Mouse (Mus musculus): Measurements from ENCODE around the gene Atg2a. TPM values are rescaled to one million over a fixed set of nuclear protein-coding genes. Genes with fewer than 3 reads are reported as not detected.

The Atg2a gene
- total and polyA plus RNA-seq, 3 experiments = 2.8 to 13.9 (median 9.5) TPM

DNA sequence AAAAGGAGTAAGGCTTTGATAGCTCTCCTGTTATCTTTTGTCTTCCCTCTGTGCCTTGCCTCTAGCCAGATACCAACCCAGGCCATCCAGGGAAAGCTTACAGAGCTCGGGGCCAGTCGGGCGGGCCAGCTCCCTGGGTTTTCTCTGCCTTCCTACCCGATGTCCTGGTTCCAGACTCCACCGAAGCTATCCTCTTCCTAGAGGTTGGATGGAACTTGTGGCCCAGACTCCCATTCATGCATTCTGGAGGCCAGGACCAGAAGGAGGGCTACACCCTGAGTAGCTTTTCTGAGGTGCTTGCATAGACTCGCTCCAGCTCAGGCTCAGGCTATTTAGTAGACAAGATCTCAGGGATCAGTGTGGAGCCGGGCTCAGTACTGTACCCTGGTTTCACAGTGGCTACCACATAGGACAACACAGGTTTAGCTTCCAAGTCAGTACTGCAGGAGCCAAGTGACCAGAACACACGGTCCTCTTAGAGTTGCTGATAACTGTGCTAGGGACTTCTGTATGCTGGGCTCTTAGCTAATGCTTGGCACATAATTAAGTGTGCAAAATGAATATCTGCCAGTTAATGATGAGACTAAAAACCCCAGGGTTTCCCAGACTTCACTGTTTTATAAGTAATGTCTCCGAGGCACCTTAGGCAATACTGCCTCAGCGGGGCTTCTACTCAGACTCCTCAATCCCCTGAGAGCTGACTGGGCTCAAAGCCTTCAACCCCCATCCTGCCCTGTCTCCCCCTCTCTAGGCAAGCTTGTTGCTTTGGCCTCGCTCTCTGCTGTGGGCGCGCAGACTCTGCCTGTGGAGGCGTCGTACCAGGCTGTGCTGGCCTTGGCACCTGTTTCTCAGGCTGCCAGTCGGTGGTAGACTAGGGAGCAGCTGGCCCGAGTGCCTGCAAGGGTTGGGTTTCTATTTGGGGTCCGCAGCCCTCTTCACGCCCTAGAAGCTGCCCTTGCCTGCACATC lies 45.2 kb downstream of the Atg2a start:
- peak overlapping the region; percentile 55 for H3K9ac ChIP-seq (ENCODE audit: insufficient read depth, low read depth)

DNA sequence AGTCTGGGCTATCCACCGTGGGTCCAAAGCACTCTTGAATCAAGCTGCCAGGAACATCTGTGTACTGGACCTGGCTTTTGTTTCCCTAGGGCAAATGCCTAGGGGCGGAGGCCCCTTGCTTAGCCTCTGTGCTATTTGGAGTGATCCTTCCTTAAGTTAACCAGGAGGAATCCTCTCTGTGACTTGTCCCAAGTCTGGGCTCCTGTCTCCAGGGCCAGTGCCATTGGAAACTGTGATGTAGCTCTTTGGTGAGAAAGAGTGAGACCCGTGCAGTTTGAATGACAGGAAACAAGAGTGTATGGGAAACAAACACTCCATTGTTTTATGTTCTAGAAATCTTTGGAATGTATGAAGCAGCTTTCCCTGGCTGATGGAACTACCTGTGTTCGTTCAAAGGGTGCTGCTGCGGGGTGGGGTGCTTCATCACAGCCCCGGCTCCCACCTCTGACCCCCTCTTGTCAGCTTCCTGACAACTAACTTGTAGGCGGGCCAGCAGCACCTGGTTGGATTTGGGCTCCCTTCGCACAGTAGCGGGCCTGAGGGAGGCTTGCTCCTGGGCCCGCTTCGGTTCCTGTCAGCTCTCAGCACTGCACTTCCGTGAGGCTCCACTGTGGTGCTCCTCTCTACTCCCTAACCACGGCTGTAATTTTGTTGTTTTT lies 46.9 kb downstream of the Atg2a start:
- H3K27ac ChIP-seq (ENCODE audit: insufficient read depth, low read depth) = peak overlapping the region; percentile 79
- in situ Hi-C loops (cut with MboI; ENCODE audit: low pct_ligation_motif_present, low pct_unique_long_range_greater_than_20kb, low sequenced_read_pairs) (no loop called here), dilution Hi-C loops (cut with MboI; ENCODE audit: extremely low pct_ligation_motif_present, extremely low pct_unique_long_range_greater_than_20kb, low sequenced_read_pairs) (no loop called here)
- peak overlapping the region; percentile 14; the same call in 1 of the 2 replicates for H3K9ac ChIP-seq (ENCODE audit: insufficient read depth, low read depth)
- no peak for DNase-seq (ENCODE audit: extremely low read depth)
- no peaks in the 10 kb centered on the region for H3K27me3 ChIP-seq (replicated peaks)
- peaks cover 96% of the 10 kb centered on the region for H3K79me2 ChIP-seq (replicated peaks; ENCODE audit: control insufficient read depth, extremely low read depth, insufficient read depth, poor library complexity, severe bottlenecking)
- no peaks in the 10 kb centered on the region for H3K9me3 ChIP-seq (replicated peaks; ENCODE audit: low read length)
- H3K4me3 ChIP-seq (replicated peaks in 1 of 3; ENCODE audit: low read depth in 2 of 3, low read length in 2 of 3, poor library complexity in 1 of 3) = no peak overlapping the region
- H3K4me1 ChIP-seq (ENCODE audit: control insufficient read depth in 1 of 2, insufficient read depth in 2 of 2) = peaks cover 73 to 95% of the 10 kb centered on the region in 2 experiments
- H3K4me2 ChIP-seq (ENCODE audit: insufficient read depth, low read depth, poor library complexity, severe bottlenecking) = peak overlapping the region; percentile 38; the same call in 1 of the 2 replicates
- TF ChIP-seq HCFC1 (IDR thresholded peaks at IDR 0.05; ENCODE audit: low read depth, low read length) (no peak), NELFE (IDR thresholded peaks at IDR 0.05; ENCODE audit: low read depth, low read length) (no peak), NRF1 (IDR thresholded peaks at IDR 0.05; ENCODE audit: low read depth, low read length) (no peak), CTCF (conservative IDR thresholded peaks at IDR 0.05 in 1 of 2, IDR thresholded peaks at IDR 0.05 in 1 of 2; ENCODE audit: low read depth in 2 of 2, low read length in 2 of 2) (no peak), USF2 (conservative IDR thresholded peaks at IDR 0.05; ENCODE audit: low read depth, low read length) (no peak)
- peaks cover 86 to 91% of the 10 kb centered on the region in 2 experiments for H3K36me3 ChIP-seq (replicated peaks in 1 of 2; ENCODE audit: control insufficient read depth in 1 of 2, insufficient read depth in 1 of 2, low read length in 1 of 2)

More for the DNA sequence above, 45.2 kb downstream of the Atg2a start:
- DNase-seq (ENCODE audit: extremely low read depth) = no peak
- Histone ChIP-seq H3K4me2 (ENCODE audit: insufficient read depth, low read depth, poor library complexity, severe bottlenecking) (peak overlapping the region; percentile 21), H3K4me3 (replicated peaks in 1 of 3; ENCODE audit: low read depth in 2 of 3, low read length in 2 of 3, poor library complexity in 1 of 3) (peak overlapping the region in 1 of 3 experiments; percentile 29), H3K27me3 (replicated peaks) (no peaks in the 10 kb centered on the region), H3K9me3 (replicated peaks; ENCODE audit: low read length) (no peaks in the 10 kb centered on the region), H3K27ac (ENCODE audit: insufficient read depth, low read depth) (peak overlapping the region; percentile 85), H3K4me1 (ENCODE audit: control insufficient read depth in 1 of 2, insufficient read depth in 2 of 2) (peaks cover 72 to 96% of the 10 kb centered on the region in 2 experiments), H3K79me2 (replicated peaks; ENCODE audit: control insufficient read depth, extremely low read depth, insufficient read depth, poor library complexity, severe bottlenecking) (peaks cover 93% of the 10 kb centered on the region), H3K36me3 (replicated peaks in 1 of 2; ENCODE audit: control insufficient read depth in 1 of 2, insufficient read depth in 1 of 2, low read length in 1 of 2) (peaks cover 86 to 91% of the 10 kb centered on the region in 2 experiments)
- dilution Hi-C loops (cut with MboI; ENCODE audit: extremely low pct_ligation_motif_present, extremely low pct_unique_long_range_greater_than_20kb, low sequenced_read_pairs) (no loop called here), in situ Hi-C loops (cut with MboI; ENCODE audit: low pct_ligation_motif_present, low pct_unique_long_range_greater_than_20kb, low sequenced_read_pairs) (no loop called here)
- TF ChIP-seq NRF1 (IDR thresholded peaks at IDR 0.05; ENCODE audit: low read depth, low read length) (no peak), MXI1 (IDR thresholded peaks at IDR 0.05; ENCODE audit: low read depth, low read length) (no peak), ETS1 (conservative IDR thresholded peaks at IDR 0.05; ENCODE audit: low read depth, low read length) (peak; percentile 46)

GRCm38 (mm10) chr19:6289696-6290238 lies 48.3 kb downstream of the Atg2a start:
- Histone ChIP-seq H3K27me3 (replicated peaks) (no peaks in the 10 kb centered on the region), H3K9ac (ENCODE audit: insufficient read depth, low read depth) (no peak overlapping the region; the same call in 1 of the 2 replicates), H3K27ac (ENCODE audit: insufficient read depth, low read depth) (peak overlapping the region; percentile 68), H3K4me3 (replicated peaks in 1 of 3; ENCODE audit: low read depth in 2 of 3, low read length in 2 of 3, poor library complexity in 1 of 3) (peak overlapping the region in 1 of 3 experiments; percentile 19), H3K36me3 (replicated peaks in 1 of 2; ENCODE audit: control insufficient read depth in 1 of 2, insufficient read depth in 1 of 2, low read length in 1 of 2) (peaks cover 86 to 91% of the 10 kb centered on the region in 2 experiments), H3K9me3 (replicated peaks; ENCODE audit: low read length) (no peaks in the 10 kb centered on the region), H3K79me2 (replicated peaks; ENCODE audit: control insufficient read depth, extremely low read depth, insufficient read depth, poor library complexity, severe bottlenecking) (peaks cover 95% of the 10 kb centered on the region), H3K4me1 (ENCODE audit: control insufficient read depth in 1 of 2, insufficient read depth in 2 of 2) (peaks cover 73 to 95% of the 10 kb centered on the region in 2 experiments), H3K4me2 (ENCODE audit: insufficient read depth, low read depth, poor library complexity, severe bottlenecking) (no peak overlapping the region; the same call in 1 of the 2 replicates)
- dilution Hi-C loops (cut with MboI; ENCODE audit: extremely low pct_ligation_motif_present, extremely low pct_unique_long_range_greater_than_20kb, low sequenced_read_pairs) (no loop called here), in situ Hi-C loops (cut with MboI; ENCODE audit: low pct_ligation_motif_present, low pct_unique_long_range_greater_than_20kb, low sequenced_read_pairs) (no loop called here)
- DNase-seq (ENCODE audit: extremely low read depth) = no peak
- no peak for TF ChIP-seq JUND (conservative IDR thresholded peaks at IDR 0.05; ENCODE audit: low read depth, low read length)
- TF ChIP-seq CTCF (conservative IDR thresholded peaks at IDR 0.05 in 1 of 2, IDR thresholded peaks at IDR 0.05 in 1 of 2; ENCODE audit: low read depth in 2 of 2, low read length in 2 of 2) = peak in 1 of 2 experiments; percentile 34; a peak in 2 of 4 replicates
